Mouse (Mus musculus): Measurements from ENCODE around the gene Wfdc16. TPM values are rescaled to one million over a fixed set of nuclear protein-coding genes. Genes with fewer than 3 reads are reported as not detected.
"Not testable (repeated sequence)": the region's sequence is repeated elsewhere in the genome, so short reads cannot be mapped to it uniquely, and the experiment has no call there.

Gene Wfdc16
- polyA plus RNA-seq, 1 experiment: not detected

- H3K27me3 ChIP-seq (ENCODE audit: control insufficient read depth): no peaks in the 10 kb centered on the region
- peaks cover 9% of the 10 kb centered on the region for H3K9me3 ChIP-seq (ENCODE audit: control insufficient read depth, low read length)
- H3K4me1 ChIP-seq (ENCODE audit: control insufficient read depth): no peaks in the 10 kb centered on the region
- no peaks in the 10 kb centered on the region for H3K36me3 ChIP-seq (ENCODE audit: control insufficient read depth)
- TF ChIP-seq TAL1 (IDR thresholded peaks at IDR 0.05; ENCODE audit: low read length) (no peak), GATA1 (IDR thresholded peaks at IDR 0.05; ENCODE audit: low read length) (no peak)
- H3K4me3 ChIP-seq (replicated peaks): no peak overlapping the region
Observed at GRCm38 (mm10) chr2:164664851-164665250, 26.3 kb upstream of the Wfdc16 start.

- no peak for TF ChIP-seq GATA1 (IDR thresholded peaks at IDR 0.05; ENCODE audit: low read length)
- TF ChIP-seq TAL1 (IDR thresholded peaks at IDR 0.05; ENCODE audit: low read length): no peak
- H3K4me1 ChIP-seq (ENCODE audit: control insufficient read depth): no peaks in the 10 kb centered on the region
- no peak within 1 kb of the TSS for H3K4me3 ChIP-seq (replicated peaks)
- H3K27me3 ChIP-seq (ENCODE audit: control insufficient read depth): no peaks in the 10 kb centered on the region
- H3K9me3 ChIP-seq (ENCODE audit: control insufficient read depth, low read length): no peaks in the 10 kb centered on the region; the same call in 1 of the 2 replicates
- H3K36me3 ChIP-seq (ENCODE audit: control insufficient read depth): no peaks in the 10 kb centered on the region
Observed at GRCm38 (mm10) chr2:164656483-164656882, 17.9 kb upstream of the Wfdc16 start, which contains the start of gene Wfdc9. Wfdc9 (minus strand) TSS chr2:164656583.

- H3K4me3 ChIP-seq (replicated peaks): no peak within 1 kb of the TSS
- no peaks in the 10 kb centered on the region for H3K4me1 ChIP-seq (ENCODE audit: control insufficient read depth)
- no peaks in the 10 kb centered on the region for H3K27me3 ChIP-seq (ENCODE audit: control insufficient read depth)
- TF ChIP-seq GATA1 (IDR thresholded peaks at IDR 0.05; ENCODE audit: low read length): no peak
- TF ChIP-seq TAL1 (IDR thresholded peaks at IDR 0.05; ENCODE audit: low read length): no peak
- H3K9me3 ChIP-seq (ENCODE audit: control insufficient read depth, low read length): no peaks in the 10 kb centered on the region; the same call in 1 of the 2 replicates
- no peaks in the 10 kb centered on the region for H3K36me3 ChIP-seq (ENCODE audit: control insufficient read depth)
Observed at GRCm38 (mm10) chr2:164655858-164656257, 17.3 kb upstream of the Wfdc16 start, which contains the start of gene Wfdc10. Wfdc10 (plus strand) TSS chr2:164656046.

GRCm38 (mm10) chr2:164641881-164642673 is 3.5 kb upstream of the Wfdc16 start:
- 0 out of 2 replicates have a peak, but pooled peaks cover 2% of the 10 kb centered on the region for H3K9me3 ChIP-seq (ENCODE audit: control insufficient read depth, low read length)
- no peaks in the 10 kb centered on the region for H3K36me3 ChIP-seq (ENCODE audit: control insufficient read depth)
- H3K4me3 ChIP-seq (replicated peaks): no peak overlapping the region
- H3K27me3 ChIP-seq (ENCODE audit: control insufficient read depth): no peaks in the 10 kb centered on the region
- no peaks in the 10 kb centered on the region for H3K4me1 ChIP-seq (ENCODE audit: control insufficient read depth)
- TF ChIP-seq GATA1 (IDR thresholded peaks at IDR 0.05; ENCODE audit: low read length) (no peak), TAL1 (IDR thresholded peaks at IDR 0.05; ENCODE audit: low read length) (no peak)

- no peaks in the 10 kb centered on the region for H3K4me1 ChIP-seq (ENCODE audit: control insufficient read depth)
- no peak overlapping the region for H3K4me3 ChIP-seq (replicated peaks)
- 0 out of 2 replicates have a peak, but pooled peaks cover 2% of the 10 kb centered on the region for H3K9me3 ChIP-seq (ENCODE audit: control insufficient read depth, low read length)
- H3K36me3 ChIP-seq (ENCODE audit: control insufficient read depth): no peaks in the 10 kb centered on the region
- H3K27me3 ChIP-seq (ENCODE audit: control insufficient read depth): no peaks in the 10 kb centered on the region
- no peak for TF ChIP-seq GATA1 (IDR thresholded peaks at IDR 0.05; ENCODE audit: low read length)
- TF ChIP-seq TAL1 (IDR thresholded peaks at IDR 0.05; ENCODE audit: low read length): no peak
Observed at GRCm38 (mm10) chr2:164641129-164641528, 2.5 kb upstream of the Wfdc16 start.

- no peak overlapping the region for H3K4me3 ChIP-seq (replicated peaks)
- H3K4me1 ChIP-seq (ENCODE audit: control insufficient read depth): no peaks in the 10 kb centered on the region
- H3K9me3 ChIP-seq (ENCODE audit: control insufficient read depth, low read length): 0 out of 2 replicates have a peak, but pooled peaks cover 2% of the 10 kb centered on the region
- no peaks in the 10 kb centered on the region for H3K36me3 ChIP-seq (ENCODE audit: control insufficient read depth)
- no peak for TF ChIP-seq GATA1 (IDR thresholded peaks at IDR 0.05; ENCODE audit: low read length)
- no peak for TF ChIP-seq TAL1 (IDR thresholded peaks at IDR 0.05; ENCODE audit: low read length)
- H3K27me3 ChIP-seq (ENCODE audit: control insufficient read depth): no peaks in the 10 kb centered on the region
Observed at GRCm38 (mm10) chr2:164635266-164635665, 3.3 kb downstream of the Wfdc16 start.

- Histone ChIP-seq H3K9me3 (ENCODE audit: control insufficient read depth, low read length) (no peaks in the 10 kb centered on the region), H3K4me1 (ENCODE audit: control insufficient read depth) (no peaks in the 10 kb centered on the region), H3K27me3 (ENCODE audit: control insufficient read depth) (no peaks in the 10 kb centered on the region), H3K36me3 (ENCODE audit: control insufficient read depth) (no peaks in the 10 kb centered on the region), H3K4me3 (replicated peaks) (no peak overlapping the region)
- TF ChIP-seq TAL1 (IDR thresholded peaks at IDR 0.05; ENCODE audit: low read length) (no peak), GATA1 (IDR thresholded peaks at IDR 0.05; ENCODE audit: low read length) (no peak)
Observed at GRCm38 (mm10) chr2:164621775-164622174, 16.8 kb downstream of the Wfdc16 start.

GRCm38 (mm10) chr2:164619050-164619449 is 19.5 kb downstream of the Wfdc16 start:
- H3K9me3 ChIP-seq (ENCODE audit: control insufficient read depth, low read length): no peaks in the 10 kb centered on the region; the same call in 1 of the 2 replicates
- H3K36me3 ChIP-seq (ENCODE audit: control insufficient read depth): no peaks in the 10 kb centered on the region
- no peak overlapping the region for H3K4me3 ChIP-seq (replicated peaks)
- no peaks in the 10 kb centered on the region for H3K4me1 ChIP-seq (ENCODE audit: control insufficient read depth)
- TF ChIP-seq GATA1 (IDR thresholded peaks at IDR 0.05; ENCODE audit: low read length) (no peak), TAL1 (IDR thresholded peaks at IDR 0.05; ENCODE audit: low read length) (no peak)
- no peaks in the 10 kb centered on the region for H3K27me3 ChIP-seq (ENCODE audit: control insufficient read depth)

GRCm38 (mm10) chr2:164615386-164615785 is 23.2 kb downstream of the Wfdc16 start:
- no peaks in the 10 kb centered on the region; the same call in 1 of the 2 replicates for H3K9me3 ChIP-seq (ENCODE audit: control insufficient read depth, low read length)
- no peaks in the 10 kb centered on the region for H3K27me3 ChIP-seq (ENCODE audit: control insufficient read depth)
- H3K4me1 ChIP-seq (ENCODE audit: control insufficient read depth): no peaks in the 10 kb centered on the region
- no peaks in the 10 kb centered on the region for H3K36me3 ChIP-seq (ENCODE audit: control insufficient read depth)
- no peak overlapping the region for H3K4me3 ChIP-seq (replicated peaks)
- TF ChIP-seq TAL1 (IDR thresholded peaks at IDR 0.05; ENCODE audit: low read length): no peak
- TF ChIP-seq GATA1 (IDR thresholded peaks at IDR 0.05; ENCODE audit: low read length): no peak

GRCm38 (mm10) chr2:164613471-164613870 is 25.1 kb downstream of the Wfdc16 start, which contains the start of the genes Wfdc6b and Wfdc8:
Wfdc6b (plus strand) TSS chr2:164613522.
Wfdc8 (minus strand) TSS chr2:164613626.
- not testable (repeated sequence) for H3K9me3 ChIP-seq (ENCODE audit: control insufficient read depth, low read length); H3K4me1 ChIP-seq (ENCODE audit: control insufficient read depth)

More at GRCm38 (mm10) chr2:164613471-164613870, 25.1 kb downstream of the Wfdc16 start, which contains the start of the genes Wfdc6b and Wfdc8:
- H3K36me3 ChIP-seq (ENCODE audit: control insufficient read depth); H3K27me3 ChIP-seq (ENCODE audit: control insufficient read depth); H3K4me3 ChIP-seq (replicated peaks): not testable (repeated sequence)

Measured in erythroblast, embryonic 14.5 days (primary cell).